Mouse (Mus musculus) cortical plate, adult 2 months (tissue): ENCODE results near the gene Hnrnpk. TPM values are rescaled to one million over a fixed set of nuclear protein-coding genes. Genes with fewer than 3 reads are reported as not detected.
"Not testable (repeated sequence)": the region's sequence is repeated elsewhere in the genome, so short reads cannot be mapped to it uniquely, and the experiment has no call there.

Experiments
- H3K27ac ChIP-seq: fragments of 200-500 bp; 2 replicates; pipeline ENCODE4 v1.5.1; 2012; ENCODE audit warnings: low read length, control low read depth, inconsistent platforms; ENCODE audit not compliant: insufficient read depth
- H3K4me1 ChIP-seq: fragments of 200-500 bp; 2 replicates; pipeline ENCODE4 v1.6.1; 2011; ENCODE audit warnings: low read length; ENCODE audit not compliant: control insufficient read depth, insufficient read depth
- H3K4me3 ChIP-seq: fragments of 200-500 bp; 2 replicates; pipeline ENCODE4 v1.5.1; 2011; ENCODE audit warnings: mild to moderate bottlenecking, low read length, control low read depth; ENCODE audit not compliant: insufficient read depth
- CTCF ChIP-seq: fragments of 200-500 bp; IDR thresholded peaks from 2 replicates; pipeline ENCODE4 v1.5.1; 2011; ENCODE audit warnings: mild to moderate bottlenecking, control low read depth, low read length; ENCODE audit not compliant: insufficient read depth; ENCODE audit errors: extremely low read depth
- POLR2A ChIP-seq: fragments of 200-500 bp; IDR thresholded peaks from 2 replicates; pipeline ENCODE4 v1.6.1; 2011; ENCODE audit warnings: mild to moderate bottlenecking, low read length, control low read depth; ENCODE audit not compliant: insufficient read depth; ENCODE audit errors: extremely low read depth
- polyA plus RNA-seq: library from polyadenylated mRNA; depleted of rRNA; stranded (reverse); fragments of >200 nt; gene quantifications from 2 replicates; pipeline ENCODE4 v1.2.3, GENCODE M21; 2012; rRNA removed

Gene Hnrnpk
- polyA plus RNA-seq = 341 and 350 TPM in 2 replicates

DNA sequence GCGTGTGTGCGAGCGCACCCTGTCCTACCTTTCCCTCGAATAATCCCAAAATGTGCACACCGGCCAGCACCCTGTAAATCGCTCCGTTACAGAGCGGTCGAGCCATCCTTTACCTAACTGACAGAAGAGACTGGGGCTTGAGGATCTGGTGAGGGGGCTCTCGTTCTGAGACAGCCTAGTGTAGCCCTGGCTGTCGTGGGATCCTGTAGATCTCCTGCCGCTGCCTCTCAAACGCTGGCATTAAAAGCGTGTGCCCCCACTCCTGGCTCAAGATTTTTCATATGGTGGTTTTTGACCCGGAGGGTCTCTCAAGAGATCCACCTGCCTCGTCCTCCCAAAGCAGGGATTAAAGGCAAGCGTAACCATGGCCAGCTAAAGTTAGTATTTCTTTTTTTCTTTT, at the start of gene Hnrnpk:
Gene Hnrnpk (minus strand): TSS at position 101 of the 400 bp plus-strand sequence.
- peak within 1 kb of the TSS; percentile 100 for H3K27ac ChIP-seq
- peak within 1 kb of the TSS; percentile 86 for H3K4me3 ChIP-seq
- H3K4me1 ChIP-seq = not testable (repeated sequence)

- Histone ChIP-seq H3K27ac (no peak overlapping the region), H3K4me1 (no peaks in the 10 kb centered on the region), H3K4me3 (no peak overlapping the region)
- no peak for TF ChIP-seq POLR2A
- TF ChIP-seq CTCF = no peak
These were observed 49.1 kb upstream of the Hnrnpk start for GRCm38 (mm10) chr13:58452246-58452645.

- no peak overlapping the region for H3K4me3 ChIP-seq
- TF ChIP-seq CTCF = no peak
- no peak for TF ChIP-seq POLR2A
- no peak overlapping the region for H3K27ac ChIP-seq
- no peaks in the 10 kb centered on the region for H3K4me1 ChIP-seq
These were observed 47.5 kb upstream of the Hnrnpk start for GRCm38 (mm10) chr13:58450459-58451182.

GRCm38 (mm10) chr13:58446541-58446940, 43.4 kb upstream of the Hnrnpk start:
- no peaks in the 10 kb centered on the region for H3K4me1 ChIP-seq
- no peak overlapping the region for H3K27ac ChIP-seq
- TF ChIP-seq POLR2A = no peak
- no peak for TF ChIP-seq CTCF
- H3K4me3 ChIP-seq = no peak overlapping the region

DNA sequence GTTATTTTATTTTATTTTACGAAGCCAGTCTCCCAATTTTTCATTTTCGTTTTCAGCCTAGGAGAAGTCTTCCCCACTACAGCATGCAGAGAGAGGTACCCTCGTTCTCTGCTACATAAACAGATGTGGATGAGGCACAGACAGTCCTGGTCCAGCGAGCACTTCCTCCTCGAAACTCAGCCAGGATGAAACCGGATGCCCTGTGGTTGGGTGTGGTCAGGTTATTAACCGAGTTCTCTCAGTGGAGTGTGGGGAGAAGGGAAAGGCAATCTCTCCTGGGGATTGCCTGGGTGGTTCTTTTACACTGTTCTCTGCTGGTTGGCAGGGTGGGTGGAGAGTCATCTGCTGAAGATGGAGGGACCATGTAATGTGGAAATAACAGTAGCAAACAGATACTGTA, 40.6 kb upstream of the Hnrnpk start:
- no peak overlapping the region for H3K27ac ChIP-seq
- H3K4me3 ChIP-seq = no peak overlapping the region
- no peaks in the 10 kb centered on the region for H3K4me1 ChIP-seq
- no peak for TF ChIP-seq POLR2A
- no peak for TF ChIP-seq CTCF

GRCm38 (mm10) chr13:58443326-58443725, 40.2 kb upstream of the Hnrnpk start:
- Histone ChIP-seq H3K4me1 (no peaks in the 10 kb centered on the region), H3K27ac (no peak overlapping the region), H3K4me3 (no peak overlapping the region)
- TF ChIP-seq CTCF (no peak), POLR2A (no peak)

DNA sequence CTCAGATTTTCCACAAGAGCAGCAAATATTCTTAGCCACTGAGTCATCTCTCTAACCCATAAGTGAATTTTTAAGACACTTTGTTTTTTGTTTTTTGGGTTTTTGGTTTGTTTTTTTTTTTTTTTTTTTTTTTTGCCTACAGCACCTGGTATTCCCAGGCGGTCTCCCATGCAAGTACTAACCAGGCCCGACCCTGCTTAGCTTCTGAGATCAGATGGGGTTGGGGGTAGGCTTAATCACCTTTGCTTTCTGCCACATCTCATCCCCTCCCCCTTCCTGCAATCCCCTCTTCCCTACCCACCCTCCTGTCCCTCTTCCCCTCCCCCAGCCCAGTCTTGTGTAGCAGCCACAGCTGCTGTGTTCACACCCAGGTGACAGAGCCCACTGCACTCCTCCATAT, 36.6 kb upstream of the Hnrnpk start:
- TF ChIP-seq CTCF (no peak), POLR2A (no peak)
- H3K4me3 ChIP-seq = no peak overlapping the region
- no peak overlapping the region for H3K27ac ChIP-seq
- no peaks in the 10 kb centered on the region for H3K4me1 ChIP-seq

GRCm38 (mm10) chr13:58423061-58423660, 20.0 kb upstream of the Hnrnpk start:
- no peak overlapping the region for H3K27ac ChIP-seq
- TF ChIP-seq CTCF = no peak
- TF ChIP-seq POLR2A = no peak

DNA sequence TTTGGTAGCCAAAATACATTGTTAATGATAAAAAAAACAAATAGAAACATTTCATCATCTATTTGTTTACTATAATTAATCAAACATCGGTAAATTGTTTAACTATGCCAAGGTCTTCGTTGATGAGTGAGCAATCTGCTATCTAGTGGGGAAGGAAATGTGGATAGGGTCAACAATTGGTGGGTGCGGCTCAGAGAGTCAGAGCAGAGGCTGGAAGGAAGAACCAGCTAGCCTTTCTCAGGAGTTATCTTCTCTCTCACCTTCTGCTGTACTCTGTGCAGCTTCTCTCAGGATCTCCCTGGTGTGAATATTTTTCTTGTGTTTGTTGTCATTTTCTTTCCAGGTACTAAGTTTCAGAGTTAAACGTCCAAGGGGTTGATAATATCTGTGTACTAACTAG, 19.1 kb upstream of the Hnrnpk start:
- TF ChIP-seq POLR2A (no peak), CTCF (no peak)
- Histone ChIP-seq H3K27ac (no peak overlapping the region), H3K4me3 (no peak overlapping the region), H3K4me1 (no peaks in the 10 kb centered on the region)

More at GRCm38 (mm10) chr13:58423061-58423660, 20.0 kb upstream of the Hnrnpk start:
- no peaks in the 10 kb centered on the region for H3K4me1 ChIP-seq
- H3K4me3 ChIP-seq = no peak overlapping the region

DNA sequence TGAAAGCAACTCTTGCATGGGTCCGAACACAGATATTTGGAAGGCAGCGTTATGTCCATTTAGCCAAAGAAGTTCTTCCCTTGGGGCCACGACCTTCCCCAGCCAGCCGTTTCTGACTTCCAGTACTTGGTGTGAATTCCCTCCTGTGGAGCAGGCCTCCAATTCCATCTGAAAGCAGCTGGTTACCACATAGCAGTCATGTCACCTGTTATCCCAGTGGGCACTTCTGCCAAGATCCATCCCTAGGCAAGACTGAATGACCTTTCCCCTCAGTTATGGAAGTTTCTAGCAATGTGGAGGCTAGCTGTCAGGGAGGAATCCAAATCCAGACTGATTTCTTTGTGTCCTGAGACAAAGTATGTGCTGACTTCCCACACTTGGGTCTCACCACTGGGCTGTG, 17.9 kb upstream of the Hnrnpk start:
- no peak for TF ChIP-seq POLR2A
- no peak for TF ChIP-seq CTCF
- no peak overlapping the region for H3K27ac ChIP-seq
- H3K4me1 ChIP-seq = no peaks in the 10 kb centered on the region
- H3K4me3 ChIP-seq = no peak overlapping the region
